Mouse (Mus musculus) heart, postnatal 0 days (tissue): Measurements from ENCODE around the gene Psapl1. TPM values are rescaled to one million over a fixed set of nuclear protein-coding genes. Genes with fewer than 3 reads are reported as not detected.

Experiments used
- ATAC-seq: fragments of 200-750 bp; cut with Nextera tagmentation; 2 replicates; pipeline ENCODE4 v1.8.0; 2017; ENCODE audit warnings: low read depth, moderate number of reproducible peaks, moderate library complexity; ENCODE audit not compliant: insufficient read depth
- DNase-seq: peaks from one replicate; pipeline ENCODE4 v3.0.0-alpha.2; 2016; ENCODE audit warnings: low spot score
- H3K27ac ChIP-seq: fragments of 300-500 bp; sonication (generic); 2 replicates; pipeline ENCODE4 v1.5.1; 2014; ENCODE audit warnings: low read depth, mild to moderate bottlenecking
- H3K27me3 ChIP-seq: fragments of 300-500 bp; sonication (generic); 2 replicates; pipeline ENCODE4 v1.6.1; 2014; ENCODE audit warnings: low read length, mixed read lengths; ENCODE audit not compliant: control insufficient read depth, insufficient read depth
- H3K36me3 ChIP-seq: fragments of 300-500 bp; sonication (generic); replicated peaks from 2 replicates; pipeline ENCODE4 v1.6.1; 2014; ENCODE audit warnings: low read length, mixed read lengths; ENCODE audit not compliant: control insufficient read depth, insufficient read depth
- H3K4me1 ChIP-seq: fragments of 300-500 bp; sonication (generic); 2 replicates; pipeline ENCODE4 v1.6.1; 2014; ENCODE audit warnings: antibody characterized with exemption; ENCODE audit not compliant: control insufficient read depth, insufficient read depth
- H3K4me2 ChIP-seq: fragments of 300-500 bp; sonication (generic); 2 replicates; pipeline ENCODE4 v1.6.1; 2014; ENCODE audit warnings: low read depth, mild to moderate bottlenecking, low read length, moderate library complexity
- H3K4me3 ChIP-seq: fragments of 300-500 bp; sonication (generic); 2 replicates; pipeline ENCODE4 v1.5.1; 2014; ENCODE audit warnings: low read depth, low read length
- H3K9ac ChIP-seq: fragments of 300-500 bp; sonication (generic); replicated peaks from 2 replicates; pipeline ENCODE4 v1.6.1; 2014; ENCODE audit warnings: low read depth, low read length, mixed read lengths
- H3K9me3 ChIP-seq: fragments of 300-500 bp; sonication (generic); replicated peaks from 2 replicates; pipeline ENCODE4 v1.6.1; 2016; ENCODE audit warnings: low read length; ENCODE audit not compliant: control insufficient read depth
- CTCF ChIP-seq: IDR thresholded peaks from 2 replicates; pipeline ENCODE4 v1.5.1; 2016; ENCODE audit warnings: antibody characterized with exemption, control low read depth, low read depth
- EP300 ChIP-seq: IDR thresholded peaks from 2 replicates; pipeline ENCODE4 v1.6.1; 2016; ENCODE audit warnings: antibody characterized with exemption, low read depth
- WGBS: fragments of 180-500 bp; shearing (Covaris S2); extraction: QIAGEN DNeasy Blood & Tissue Kit; methylation state at CpG from one replicate; pipeline ENCODE4 v1.1.7; 2014; 5-methylcytosine and 5-hydroxymethylcytosine counted together
- polyA plus RNA-seq: library from polyadenylated mRNA; unstranded; fragments of >200 nt; fragmentation: Nextera tagmentation; extraction: Ambion mirVana; gene quantifications from 2 replicates; pipeline ENCODE4 v1.2.1, GENCODE M21; 2015
- total RNA-seq: library from RNA; depleted of rRNA; stranded (reverse); fragments of >200 nt; gene quantifications from 2 replicates; pipeline ENCODE4 v1.2.3, GENCODE M21; 2014; ENCODE audit warnings: low replicate concordance

Gene Psapl1
- total and polyA plus RNA-seq, 2 experiments from 2014 or later, result 1.4 TPM; not detected in 1

GRCm38 (mm10) chr5:36194631-36195030, 9.2 kb upstream of the Psapl1 start:
- Histone ChIP-seq H3K9ac (no peak overlapping the region), H3K4me1 (peaks cover 10% of the 10 kb centered on the region), H3K27ac (no peak overlapping the region), H3K9me3 (no peaks in the 10 kb centered on the region), H3K4me2 (no peak overlapping the region), H3K4me3 (no peak overlapping the region), H3K36me3 (no peaks in the 10 kb centered on the region), H3K27me3 (no peaks in the 10 kb centered on the region)
- 67% methylated on average over 4 of the region's 4 CpGs for WGBS
- no peak for TF ChIP-seq CTCF
- TF ChIP-seq EP300, result no peak
- DNase-seq, result no peak
- no peak for ATAC-seq

GRCm38 (mm10) chr5:36195436-36195835, 8.4 kb upstream of the Psapl1 start:
- peaks cover 10% of the 10 kb centered on the region for H3K4me1 ChIP-seq
- no peak overlapping the region for H3K4me2 ChIP-seq
- H3K9me3 ChIP-seq, result no peaks in the 10 kb centered on the region
- H3K36me3 ChIP-seq, result no peaks in the 10 kb centered on the region
- no peak overlapping the region for H3K27ac ChIP-seq
- no peak for ATAC-seq
- H3K9ac ChIP-seq, result no peak overlapping the region
- no peak for DNase-seq
- TF ChIP-seq EP300 (no peak), CTCF (no peak)
- no peaks in the 10 kb centered on the region for H3K27me3 ChIP-seq
- 87% methylated on average over 4 of the region's 4 CpGs for WGBS
- H3K4me3 ChIP-seq, result no peak overlapping the region

GRCm38 (mm10) chr5:36199519-36199918, 4.3 kb upstream of the Psapl1 start:
- Histone ChIP-seq H3K27me3 (no peaks in the 10 kb centered on the region), H3K9me3 (no peaks in the 10 kb centered on the region), H3K9ac (no peak overlapping the region), H3K4me3 (no peak overlapping the region), H3K4me1 (peaks cover 15% of the 10 kb centered on the region), H3K4me2 (no peak overlapping the region), H3K27ac (no peak overlapping the region), H3K36me3 (no peaks in the 10 kb centered on the region)
- no peak for TF ChIP-seq EP300
- TF ChIP-seq CTCF, result no peak
- no peak for ATAC-seq
- WGBS, result 52% methylated on average over 1 of the region's 1 CpGs
- DNase-seq, result no peak

- ATAC-seq, result no peak
- Histone ChIP-seq H3K27me3 (no peaks in the 10 kb centered on the region), H3K4me3 (no peak overlapping the region), H3K9ac (no peak overlapping the region), H3K36me3 (no peaks in the 10 kb centered on the region), H3K27ac (no peak overlapping the region), H3K4me1 (peaks cover 9% of the 10 kb centered on the region; the same call in 1 of the 2 replicates), H3K4me2 (no peak overlapping the region), H3K9me3 (no peaks in the 10 kb centered on the region)
- TF ChIP-seq EP300 (no peak), CTCF (no peak)
- DNase-seq, result no peak
- WGBS, result 65% methylated on average over 5 of the region's 5 CpGs
These were observed 1.0 kb upstream of the Psapl1 start for GRCm38 (mm10) chr5:36202781-36203180.

GRCm38 (mm10) chr5:36203421-36203820, 400 bp upstream of the Psapl1 start:
- WGBS, result 84% methylated on average over 5 of the region's 5 CpGs
- no peak overlapping the region for H3K4me3 ChIP-seq
- no peak overlapping the region for H3K4me2 ChIP-seq
- H3K9me3 ChIP-seq, result no peaks in the 10 kb centered on the region
- H3K36me3 ChIP-seq, result no peaks in the 10 kb centered on the region
- no peak overlapping the region for H3K9ac ChIP-seq
- peaks cover 9% of the 10 kb centered on the region; the same call in 1 of the 2 replicates for H3K4me1 ChIP-seq
- DNase-seq (no peak), ATAC-seq (no peak)
- no peaks in the 10 kb centered on the region for H3K27me3 ChIP-seq
- TF ChIP-seq CTCF (no peak), EP300 (no peak)
- H3K27ac ChIP-seq, result no peak overlapping the region

- Histone ChIP-seq H3K9ac (no peak overlapping the region), H3K4me2 (no peak overlapping the region), H3K27ac (no peak overlapping the region), H3K4me1 (peaks cover 13% of the 10 kb centered on the region), H3K27me3 (no peaks in the 10 kb centered on the region), H3K4me3 (no peak overlapping the region), H3K9me3 (no peaks in the 10 kb centered on the region), H3K36me3 (no peaks in the 10 kb centered on the region)
- WGBS, result 61% methylated on average over 11 of the region's 11 CpGs
- ATAC-seq (no peak), DNase-seq (no peak)
- TF ChIP-seq EP300 (no peak), CTCF (no peak)
These were observed 1.6 kb downstream of the Psapl1 start for GRCm38 (mm10) chr5:36205397-36205796.
